Comparison of ENCODE assay signal across 8 mouse cellular contexts in genomic region chr8:40150911-40151797, GRCm38 (mm10).
DNase-seq lines count a peak whose midpoint lies in the region; ATAC-seq lines count a peak whose summit lies in the region.

No protein-coding gene starts in this region.

- H3K27ac ChIP-seq in hindbrain, embryonic 11.5 days (ENCODE audit: low read depth, low read length) = no peak overlapping the region
- H3K27ac ChIP-seq in lung, embryonic 16.5 days (ENCODE audit: low read length) = no peak overlapping the region

- no peaks in the 10 kb centered on the region for H3K9me3 ChIP-seq in hindbrain, embryonic 11.5 days (ENCODE audit: control insufficient read depth, low read length)
- no peaks in the 10 kb centered on the region for H3K9me3 ChIP-seq in lung, embryonic 16.5 days (ENCODE audit: control insufficient read depth, low read length)

- peak; percentile 82 for DNase-seq in NIH3T3 (ENCODE audit: low read depth)
- DNase-seq in cerebellum, adult 8-10 months = peak; percentile 70
- peak; percentile 87 for DNase-seq in hindbrain, embryonic 11.5 days (ENCODE audit: low spot score)
- peak; percentile 47 for DNase-seq in layer of hippocampus, adult 9-11 months
- peak; percentile 13 for DNase-seq in retina, adult 2 months (ENCODE audit: low read depth, low spot score)
- no peak for DNase-seq in T-cell, adult 2 months (ENCODE audit: low spot score)

- H3K4me1 ChIP-seq in hindbrain, embryonic 11.5 days (replicated peaks; ENCODE audit: control insufficient read depth, insufficient read depth, low read length) = no peaks in the 10 kb centered on the region
- no peaks in the 10 kb centered on the region for H3K4me1 ChIP-seq in lung, embryonic 16.5 days (replicated peaks; ENCODE audit: control insufficient read depth, insufficient read depth, low read length)

- no peaks in the 10 kb centered on the region for H3K27me3 ChIP-seq in hindbrain, embryonic 11.5 days (ENCODE audit: control insufficient read depth, insufficient read depth, low read length)
- H3K27me3 ChIP-seq in lung, embryonic 16.5 days (ENCODE audit: control insufficient read depth, insufficient read depth, low read depth, low read length) = no peaks in the 10 kb centered on the region

- peak overlapping the region; percentile 39 for H3K4me2 ChIP-seq in hindbrain, embryonic 11.5 days (replicated peaks; ENCODE audit: low read depth, low read length)
- peak overlapping the region; percentile 58 for H3K4me2 ChIP-seq in lung, embryonic 16.5 days (ENCODE audit: low read depth, low read length)

- 15% methylated on average over 21 of the region's 21 CpGs for WGBS in hindbrain, embryonic 11.5 days
- 16% methylated on average over 21 of the region's 21 CpGs for WGBS in lung, embryonic 16.5 days

- H3K4me3 ChIP-seq in hindbrain, embryonic 11.5 days (ENCODE audit: low read depth, low read length) = no peak overlapping the region
- peak overlapping the region; percentile 31 for H3K4me3 ChIP-seq in lung, embryonic 16.5 days (ENCODE audit: low read length)

- no peak overlapping the region for H3K9ac ChIP-seq in hindbrain, embryonic 11.5 days (ENCODE audit: low read depth, low read length)
- peak overlapping the region; percentile 50; the same call in 1 of the 2 replicates for H3K9ac ChIP-seq in lung, embryonic 16.5 days (ENCODE audit: low read length)

- no peaks in the 10 kb centered on the region for H3K36me3 ChIP-seq in hindbrain, embryonic 11.5 days (ENCODE audit: control insufficient read depth, insufficient read depth, low read length)
- H3K36me3 ChIP-seq in lung, embryonic 16.5 days (ENCODE audit: control insufficient read depth, insufficient read depth, low read length) = no peaks in the 10 kb centered on the region

- ATAC-seq in frontal cortex, adult (ENCODE audit: low TSS enrichment) = peak; percentile 88
- ATAC-seq in hindbrain, embryonic 11.5 days (ENCODE audit: low FRiP score) = peak; percentile 85
- ATAC-seq in lung, embryonic 16.5 days (ENCODE audit: low read depth) = peak; percentile 80; the same call in 1 of the 2 replicates
